Mouse (Mus musculus) limb, embryonic 14.5 days (tissue): ENCODE measurements around the gene Casp4. TPM values are rescaled to one million over a fixed set of nuclear protein-coding genes. Genes with fewer than 3 reads are reported as not detected.

Experiments used
- ATAC-seq: fragments of 200-750 bp; cut with Nextera tagmentation; 2 replicates; pipeline ENCODE4 v1.8.0; 2017; ENCODE audit warnings: low read depth, moderate number of reproducible peaks, moderate TSS enrichment; ENCODE audit not compliant: low FRiP score
- DNase-seq: peaks from one replicate; pipeline ENCODE4 v3.0.0-alpha.2; 2015; ENCODE audit warnings: low spot score
- H3K27ac ChIP-seq: fragments of 300-500 bp; sonication (generic); replicated peaks from 2 replicates; pipeline ENCODE4 v1.5.1; 2014; ENCODE audit warnings: low read depth, mild to moderate bottlenecking, low read length, moderate library complexity, mixed read lengths
- H3K27me3 ChIP-seq: fragments of 300-500 bp; sonication (generic); 2 replicates; pipeline ENCODE4 v1.6.1; 2014; ENCODE audit warnings: low read length, mixed read lengths; ENCODE audit not compliant: control insufficient read depth, insufficient read depth
- H3K36me3 ChIP-seq: fragments of 300-500 bp; sonication (generic); 2 replicates; pipeline ENCODE4 v1.6.1; 2014; ENCODE audit warnings: mild to moderate bottlenecking, low read length, moderate library complexity, mixed read lengths; ENCODE audit not compliant: control insufficient read depth, insufficient read depth
- H3K4me1 ChIP-seq: fragments of 300-500 bp; sonication (generic); 2 replicates; pipeline ENCODE4 v1.6.1; 2014; ENCODE audit warnings: antibody characterized with exemption, low read length, mixed read lengths; ENCODE audit not compliant: control insufficient read depth, insufficient read depth
- H3K4me2 ChIP-seq: fragments of 300-500 bp; sonication (generic); replicated peaks from 2 replicates; pipeline ENCODE4 v1.6.1; 2014; ENCODE audit warnings: low read depth, mild to moderate bottlenecking, low read length, moderate library complexity; ENCODE audit not compliant: severe bottlenecking
- H3K4me3 ChIP-seq: fragments of 300-500 bp; sonication (generic); replicated peaks from 2 replicates; pipeline ENCODE4 v1.5.1; 2014; ENCODE audit warnings: low read length
- H3K9ac ChIP-seq: fragments of 300-500 bp; sonication (generic); 2 replicates; pipeline ENCODE4 v1.6.1; 2014; ENCODE audit warnings: mild to moderate bottlenecking, low read depth, low read length, moderate library complexity; ENCODE audit not compliant: severe bottlenecking
- H3K9me3 ChIP-seq: fragments of 300-500 bp; sonication (generic); 2 replicates; pipeline ENCODE4 v1.6.1; 2016; ENCODE audit warnings: low read length; ENCODE audit not compliant: control insufficient read depth
- POLR2A ChIP-seq: fragments of 200-500 bp; IDR thresholded peaks from 2 replicates; pipeline ENCODE4 v1.8.0; 2012; ENCODE audit warnings: inconsistent platforms, mild to moderate bottlenecking, moderate library complexity, borderline replicate concordance; ENCODE audit not compliant: insufficient read depth, insufficient read length; ENCODE audit errors: extremely low read depth
- WGBS: fragments of 180-500 bp; shearing (Covaris S2); extraction: QIAGEN DNeasy Blood & Tissue Kit; methylation state at CpG from one replicate; pipeline ENCODE4 v1.1.7; 2014; 5-methylcytosine and 5-hydroxymethylcytosine counted together
- polyA plus RNA-seq, 2 experiments: library from polyadenylated mRNA; depleted of rRNA in 1 of 2; stranded (reverse) in 1 of 2; unstranded in 1 of 2; fragments of >200 nt; fragmentation: Nextera tagmentation in 1 of 2; extraction: Ambion mirVana in 1 of 2; gene quantifications; 2 replicates each; pipeline versions ENCODE4 v1.2.1 to v1.2.3; 2012 to 2014

Gene Casp4
- polyA plus RNA-seq, 2 experiments: 1.6 to 1.8 TPM

- Histone ChIP-seq H3K27ac (no peak overlapping the region), H3K4me3 (no peak overlapping the region), H3K9ac (no peak overlapping the region), H3K27me3 (no peaks in the 10 kb centered on the region), H3K36me3 (no peaks in the 10 kb centered on the region), H3K9me3 (no peaks in the 10 kb centered on the region), H3K4me1 (no peaks in the 10 kb centered on the region), H3K4me2 (no peak overlapping the region)
- no peak for DNase-seq
- ATAC-seq: no peak
- 32% methylated on average over 2 of the region's 2 CpGs for WGBS
- no peak for TF ChIP-seq POLR2A
These were observed 22.6 kb upstream of the Casp4 start for GRCm38 (mm10) chr9:5286071-5286470.

GRCm38 (mm10) chr9:5286597-5286996, 22.0 kb upstream of the Casp4 start:
- no peak overlapping the region for H3K27ac ChIP-seq
- no peaks in the 10 kb centered on the region for H3K9me3 ChIP-seq
- no peak overlapping the region for H3K9ac ChIP-seq

GRCm38 (mm10) chr9:5296354-5297237, 12.0 kb upstream of the Casp4 start:
- no peak overlapping the region for H3K4me3 ChIP-seq
- H3K27ac ChIP-seq: no peak overlapping the region
- no peaks in the 10 kb centered on the region for H3K4me1 ChIP-seq
- H3K27me3 ChIP-seq: no peaks in the 10 kb centered on the region
- no peaks in the 10 kb centered on the region for H3K9me3 ChIP-seq
- no peak overlapping the region for H3K4me2 ChIP-seq
- TF ChIP-seq POLR2A: no peak
- ATAC-seq: no peak
- DNase-seq: no peak
- no peaks in the 10 kb centered on the region for H3K36me3 ChIP-seq
- H3K9ac ChIP-seq: no peak overlapping the region
- 73% methylated on average over 2 of the region's 2 CpGs for WGBS

More at GRCm38 (mm10) chr9:5286597-5286996, 22.0 kb upstream of the Casp4 start:
- Histone ChIP-seq H3K4me3 (no peak overlapping the region), H3K27me3 (no peaks in the 10 kb centered on the region), H3K36me3 (no peaks in the 10 kb centered on the region), H3K4me1 (no peaks in the 10 kb centered on the region), H3K4me2 (no peak overlapping the region)
- no peak for DNase-seq
- no peak for TF ChIP-seq POLR2A
- no peak for ATAC-seq

GRCm38 (mm10) chr9:5298329-5299131, 10.1 kb upstream of the Casp4 start, which contains the start of gene Casp1:
Gene Casp1 (plus strand): TSS chr9:5298517.
- no peaks in the 10 kb centered on the region for H3K4me1 ChIP-seq
- H3K4me2 ChIP-seq: no peak within 1 kb of the TSS
- H3K27ac ChIP-seq: no peak within 1 kb of the TSS
- DNase-seq: no peak
- TF ChIP-seq POLR2A: no peak
- H3K9me3 ChIP-seq: no peaks in the 10 kb centered on the region
- H3K4me3 ChIP-seq: no peak within 1 kb of the TSS
- H3K36me3 ChIP-seq: no peaks in the 10 kb centered on the region
- H3K27me3 ChIP-seq: no peaks in the 10 kb centered on the region
- 74% methylated on average over 11 of the region's 11 CpGs for WGBS
- ATAC-seq: no peak
- no peak within 1 kb of the TSS for H3K9ac ChIP-seq

- no peak for ATAC-seq
- TF ChIP-seq POLR2A: no peak
- no peak overlapping the region for H3K9ac ChIP-seq
- H3K4me3 ChIP-seq: no peak overlapping the region
- DNase-seq: no peak
- WGBS: 81% methylated on average over 2 of the region's 2 CpGs
- no peaks in the 10 kb centered on the region for H3K4me1 ChIP-seq
- no peak overlapping the region for H3K4me2 ChIP-seq
- no peaks in the 10 kb centered on the region for H3K27me3 ChIP-seq
- H3K36me3 ChIP-seq: no peaks in the 10 kb centered on the region
- H3K9me3 ChIP-seq: no peaks in the 10 kb centered on the region
- H3K27ac ChIP-seq: no peak overlapping the region
These were observed 9.6 kb upstream of the Casp4 start for GRCm38 (mm10) chr9:5299132-5299381.
